Mouse (Mus musculus) adrenal gland, postnatal 10 days (tissue): Measurements from ENCODE around the gene Fads6. TPM values are rescaled to one million over a fixed set of nuclear protein-coding genes. Genes with fewer than 3 reads are reported as not detected.

Source experiments
- DNase-seq: peaks from one replicate; pipeline ENCODE4 v3.0.0; 2021; ENCODE audit warnings: mixed read lengths
- total RNA-seq, 2 experiments: library from RNA; stranded (reverse); gene quantifications; 2 replicates each; pipeline ENCODE4 v1.2.3; 2021

The Fads6 gene
- total RNA-seq, 2 experiments from 2014 or later = 12.7 to 16.1 TPM

GRCm38 (mm10) chr11:115301351-115301750, 3.9 kb upstream of the Fads6 start:
- no peak for DNase-seq

GRCm38 (mm10) chr11:115300745-115301144, 3.3 kb upstream of the Fads6 start:
- DNase-seq = no peak

GRCm38 (mm10) chr11:115298160-115298559, 697 bp upstream of the Fads6 start:
- DNase-seq = no peak

- peak; percentile 46 for DNase-seq
These were observed 822 bp downstream of the Fads6 start for GRCm38 (mm10) chr11:115296471-115297210.

- DNase-seq = no peak
These were observed 1.5 kb downstream of the Fads6 start for GRCm38 (mm10) chr11:115295939-115296338.

GRCm38 (mm10) chr11:115292631-115293375, 4.7 kb downstream of the Fads6 start:
- DNase-seq = no peak

GRCm38 (mm10) chr11:115291503-115291902, 6.0 kb downstream of the Fads6 start:
- DNase-seq = no peak

- no peak for DNase-seq
These were observed 6.5 kb downstream of the Fads6 start for GRCm38 (mm10) chr11:115290919-115291318.

- DNase-seq = no peak
These were observed 7.1 kb downstream of the Fads6 start for GRCm38 (mm10) chr11:115290314-115290713.

- DNase-seq = no peak
These were observed 7.6 kb downstream of the Fads6 start for GRCm38 (mm10) chr11:115289885-115290284.

GRCm38 (mm10) chr11:115288305-115288704, 9.2 kb downstream of the Fads6 start:
- no peak for DNase-seq

- DNase-seq = no peak
These were observed 10.1 kb downstream of the Fads6 start for GRCm38 (mm10) chr11:115287386-115287785.

- no peak for DNase-seq
These were observed 11.1 kb downstream of the Fads6 start for GRCm38 (mm10) chr11:115286201-115286993.

- DNase-seq = no peak
These were observed 12.2 kb downstream of the Fads6 start for GRCm38 (mm10) chr11:115285282-115285681.

- DNase-seq = no peak
These were observed 13.4 kb downstream of the Fads6 start for GRCm38 (mm10) chr11:115283891-115284620.

- no peak for DNase-seq
These were observed 14.0 kb downstream of the Fads6 start for GRCm38 (mm10) chr11:115283486-115283765.

GRCm38 (mm10) chr11:115282723-115283485, 14.6 kb downstream of the Fads6 start:
- DNase-seq = no peak

- DNase-seq = no peak
These were observed 15.2 kb downstream of the Fads6 start for GRCm38 (mm10) chr11:115282295-115282694.

- DNase-seq = no peak
These were observed 17.7 kb downstream of the Fads6 start for GRCm38 (mm10) chr11:115279726-115280125.

- no peak for DNase-seq
These were observed 19.3 kb downstream of the Fads6 start for GRCm38 (mm10) chr11:115278176-115278575.

- no peak for DNase-seq
These were observed 19.9 kb downstream of the Fads6 start for GRCm38 (mm10) chr11:115277604-115277975.
